Mouse (Mus musculus): ENCODE measurements at regions not wholly inside any gene's neighbourhood (a gene's known extent, or its start where the extent isn't known, plus 50 kb on each side); places are given as distances from the start of the nearest gene placed in this dataset.

GRCm38 (mm10) chr1:154113291-154114050, 87.5 kb upstream of the Zfp648 start:
- no peak for DNase-seq (ENCODE audit: extremely low spot score in 1 of 2, low spot score in 1 of 2)

- DNase-seq (ENCODE audit: extremely low spot score in 1 of 2, low spot score in 1 of 2) = no peak
These were observed 84.7 kb upstream of the Zfp648 start for GRCm38 (mm10) chr1:154116188-154116710.

GRCm38 (mm10) chr1:154117346-154117687, 83.7 kb upstream of the Zfp648 start:
- peak in 1 of 2 experiments; percentile 36 for DNase-seq (ENCODE audit: extremely low spot score in 1 of 2, low spot score in 1 of 2)

- peak; percentile 38 to 47 for DNase-seq (ENCODE audit: extremely low spot score in 1 of 2, low spot score in 1 of 2)
These were observed 83.2 kb upstream of the Zfp648 start for GRCm38 (mm10) chr1:154117688-154118373.

GRCm38 (mm10) chr1:154118374-154119004, 82.5 kb upstream of the Zfp648 start:
- peak in 1 of 2 experiments; percentile 86 for DNase-seq (ENCODE audit: extremely low spot score in 1 of 2, low spot score in 1 of 2)

- DNase-seq (ENCODE audit: extremely low spot score in 1 of 2, low spot score in 1 of 2) = no peak
These were observed 81.4 kb upstream of the Zfp648 start for GRCm38 (mm10) chr1:154119611-154120010.

GRCm38 (mm10) chr1:154120693-154121092, 80.3 kb upstream of the Zfp648 start:
- DNase-seq (ENCODE audit: extremely low spot score in 1 of 2, low spot score in 1 of 2) = peak; percentile 53 to 74

GRCm38 (mm10) chr1:154124981-154125380, 76.0 kb upstream of the Zfp648 start:
- DNase-seq (ENCODE audit: extremely low spot score in 1 of 2, low spot score in 1 of 2) = no peak

- DNase-seq (ENCODE audit: extremely low spot score in 1 of 2, low spot score in 1 of 2) = no peak
These were observed 74.5 kb upstream of the Zfp648 start for GRCm38 (mm10) chr1:154126487-154126886.

- peak; percentile 61 to 72 for DNase-seq (ENCODE audit: extremely low spot score in 1 of 2, low spot score in 1 of 2)
These were observed 61.5 kb upstream of the Zfp648 start for GRCm38 (mm10) chr1:154139488-154139887.

- DNase-seq (ENCODE audit: extremely low spot score in 1 of 2, low spot score in 1 of 2) = no peak
These were observed 57.3 kb upstream of the Zfp648 start for GRCm38 (mm10) chr1:154143691-154144090.

GRCm38 (mm10) chr1:154147001-154147571, 53.9 kb upstream of the Zfp648 start:
- no peak for DNase-seq (ENCODE audit: extremely low spot score in 1 of 2, low spot score in 1 of 2)

GRCm38 (mm10) chr1:154148948-154149347, 52.0 kb upstream of the Zfp648 start:
- no peak for DNase-seq (ENCODE audit: extremely low spot score in 1 of 2, low spot score in 1 of 2)

- DNase-seq (ENCODE audit: extremely low spot score in 1 of 2, low spot score in 1 of 2) = peak in 1 of 2 experiments; percentile 36
These were observed 51.4 kb upstream of the Zfp648 start for GRCm38 (mm10) chr1:154149431-154150143.

- peak; percentile 89 for DNase-seq (ENCODE audit: extremely low spot score in 1 of 2, low spot score in 1 of 2)
These were observed 50.7 kb upstream of the Zfp648 start for GRCm38 (mm10) chr1:154150167-154150851.

Data from frontal cortex, adult 2 months (tissue).